Mouse (Mus musculus): ENCODE data around the gene Usf2. TPM values are rescaled to one million over a fixed set of nuclear protein-coding genes. Genes with fewer than 3 reads are reported as not detected.

The Usf2 gene
- total and polyA plus RNA-seq, 3 experiments: 103 to 135 (median 110) TPM

DNA sequence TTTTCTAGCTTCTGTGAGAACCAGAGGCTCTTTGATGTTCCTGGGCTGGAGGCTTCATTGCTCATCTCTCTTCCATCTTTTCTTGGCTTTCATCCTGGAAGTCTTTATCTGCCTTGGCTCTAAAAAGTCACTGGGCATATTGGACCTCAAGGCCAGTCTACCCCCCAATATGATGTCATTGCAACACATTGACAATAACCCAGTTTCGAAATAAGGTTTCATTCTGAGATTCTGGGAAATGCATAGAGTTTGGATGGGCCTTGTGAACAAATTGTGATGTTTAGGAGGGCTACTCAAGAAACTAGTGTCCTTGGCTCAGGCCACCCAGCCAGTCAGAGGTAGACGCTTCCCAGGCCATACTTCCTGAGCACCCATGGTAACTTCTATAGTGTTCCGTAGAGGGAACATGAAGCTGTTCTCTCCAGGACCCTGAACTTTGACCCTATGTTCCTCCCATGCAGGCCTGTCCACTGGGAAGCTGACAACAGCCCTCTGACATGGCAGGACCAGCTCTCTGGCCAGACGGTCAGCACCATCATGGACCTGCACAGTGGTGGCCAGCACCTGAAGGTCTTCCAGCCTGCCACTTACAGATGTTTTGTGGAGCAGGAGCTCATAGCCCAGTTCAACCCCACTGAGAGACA lies 32.0 kb upstream of the Usf2 start:
- Histone ChIP-seq H3K27me3 (ENCODE audit: control insufficient read depth, insufficient read depth, low read length) (no peaks in the 10 kb centered on the region), H3K27ac (no peak overlapping the region)
- WGBS: 83% methylated on average over 4 of the region's 4 CpGs

DNA sequence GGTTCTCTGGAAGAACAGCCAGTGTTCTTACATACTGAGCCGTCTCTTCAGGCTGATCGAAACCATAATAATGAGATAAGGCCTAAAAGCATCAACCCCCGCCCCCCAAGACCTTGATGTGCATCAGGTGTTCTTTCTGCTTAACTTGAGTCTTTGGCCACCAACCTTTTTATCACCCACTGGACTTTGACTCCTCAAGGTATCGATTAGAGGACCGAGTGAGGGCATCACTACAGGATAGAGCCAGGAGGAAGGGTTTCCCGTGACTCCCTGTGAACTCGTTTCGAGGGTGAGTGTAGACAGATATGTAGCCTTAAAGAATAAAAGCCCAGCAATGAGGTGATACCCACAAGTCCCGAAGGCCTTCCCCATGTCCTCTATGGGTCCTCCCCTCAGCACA lies 28.8 kb upstream of the Usf2 start:
- Histone ChIP-seq H3K27ac (no peak overlapping the region), H3K27me3 (ENCODE audit: control insufficient read depth, insufficient read depth, low read length) (no peaks in the 10 kb centered on the region), H3K4me3 (no peak overlapping the region), H3K4me1 (ENCODE audit: control insufficient read depth, insufficient read depth, low read length) (no peaks in the 10 kb centered on the region), H3K79me2 (replicated peaks; ENCODE audit: control insufficient read depth, insufficient read depth, low read length) (no peaks in the 10 kb centered on the region), H3K9ac (ENCODE audit: low read depth, low read length) (no peak overlapping the region), H3K36me3 (ENCODE audit: control insufficient read depth, insufficient read depth, low read length) (no peaks in the 10 kb centered on the region)
- WGBS: 86% methylated on average over 9 of the region's 9 CpGs
- intact Hi-C loops (cut with DNase I): no loop called here
- TF ChIP-seq EP300 (IDR thresholded peaks at IDR 0.05; ENCODE audit: insufficient read depth, low read depth, low read length) (no peak), POLR2A (IDR thresholded peaks at IDR 0.05; ENCODE audit: insufficient read depth, low read depth, low read length) (no peak), CTCF (IDR thresholded peaks at IDR 0.05) (no peak)
- DNase-seq: no peak

More for the DNA sequence above, 32.0 kb upstream of the Usf2 start:
- H3K4me1 ChIP-seq (ENCODE audit: control insufficient read depth, insufficient read depth, low read length): no peaks in the 10 kb centered on the region
- no peak overlapping the region for H3K9ac ChIP-seq (ENCODE audit: low read depth, low read length)
- no peak for TF ChIP-seq EP300 (IDR thresholded peaks at IDR 0.05; ENCODE audit: insufficient read depth, low read depth, low read length)
- no peak for DNase-seq
- H3K79me2 ChIP-seq (replicated peaks; ENCODE audit: control insufficient read depth, insufficient read depth, low read length): no peaks in the 10 kb centered on the region
- intact Hi-C loops (cut with DNase I): no loop called here
- no peaks in the 10 kb centered on the region for H3K36me3 ChIP-seq (ENCODE audit: control insufficient read depth, insufficient read depth, low read length)
- no peak overlapping the region for H3K4me3 ChIP-seq

DNA sequence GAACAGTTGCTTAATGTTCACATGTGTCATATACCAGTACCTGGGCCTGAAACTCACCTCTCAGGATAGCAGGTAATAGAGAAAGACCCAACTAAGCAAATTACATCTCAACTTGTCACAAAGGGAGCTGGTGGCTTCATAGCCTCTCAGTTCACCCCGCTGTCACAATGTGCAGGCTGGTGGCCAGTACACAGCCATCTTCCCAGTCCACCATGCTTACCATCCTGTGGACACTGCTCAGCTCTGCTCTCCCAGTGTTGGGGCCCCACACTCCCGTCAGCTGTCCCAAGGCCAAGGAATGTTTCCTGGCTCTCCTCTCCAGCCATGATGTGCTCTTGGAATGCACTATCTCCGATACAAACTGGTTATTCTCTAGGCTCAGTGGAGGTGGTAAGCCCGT lies 25.1 kb upstream of the Usf2 start:
- DNase-seq: no peak
- Histone ChIP-seq H3K79me2 (replicated peaks; ENCODE audit: control insufficient read depth, insufficient read depth, low read length) (no peaks in the 10 kb centered on the region), H3K27ac (no peak overlapping the region), H3K4me3 (no peak overlapping the region), H3K27me3 (ENCODE audit: control insufficient read depth, insufficient read depth, low read length) (no peaks in the 10 kb centered on the region), H3K36me3 (ENCODE audit: control insufficient read depth, insufficient read depth, low read length) (no peaks in the 10 kb centered on the region), H3K9ac (ENCODE audit: low read depth, low read length) (no peak overlapping the region), H3K4me1 (ENCODE audit: control insufficient read depth, insufficient read depth, low read length) (no peaks in the 10 kb centered on the region)
- WGBS: 76% methylated on average over 4 of the region's 4 CpGs
- TF ChIP-seq CTCF (IDR thresholded peaks at IDR 0.05) (no peak), POLR2A (IDR thresholded peaks at IDR 0.05; ENCODE audit: insufficient read depth, low read depth, low read length) (no peak), EP300 (IDR thresholded peaks at IDR 0.05; ENCODE audit: insufficient read depth, low read depth, low read length) (no peak)
- intact Hi-C loops (cut with DNase I): no loop called here

- Histone ChIP-seq H3K4me3 (peak within 1 kb of the TSS; percentile 40), H3K9ac (ENCODE audit: low read depth, low read length) (peak within 1 kb of the TSS; percentile 70), H3K27me3 (ENCODE audit: control insufficient read depth, insufficient read depth, low read length) (peaks cover 2% of the 10 kb centered on the region; the same call in 1 of the 2 replicates), H3K27ac (peak within 1 kb of the TSS; percentile 60), H3K36me3 (ENCODE audit: control insufficient read depth, insufficient read depth, low read length) (no peaks in the 10 kb centered on the region), H3K79me2 (replicated peaks; ENCODE audit: control insufficient read depth, insufficient read depth, low read length) (no peaks in the 10 kb centered on the region), H3K4me1 (ENCODE audit: control insufficient read depth, insufficient read depth, low read length) (peaks cover 1% of the 10 kb centered on the region)
- WGBS: under 1% methylated on average over 37 of the region's 37 CpGs
- intact Hi-C loops (cut with DNase I): loop anchor here (1.0 to 5.0 kb wide), 3 partner anchors 18 to 100 kb away; partner anchors contain the start of gene Fxyd7
- TF ChIP-seq CTCF (IDR thresholded peaks at IDR 0.05) (peak; percentile 79), EP300 (IDR thresholded peaks at IDR 0.05; ENCODE audit: insufficient read depth, low read depth, low read length) (peak; percentile 84), POLR2A (IDR thresholded peaks at IDR 0.05; ENCODE audit: insufficient read depth, low read depth, low read length) (no peak)
- DNase-seq: peak; percentile 88 to 92
Measured at GRCm38 (mm10) chr7:30973501-30974289, 17.1 kb upstream of the Usf2 start, which contains the start of gene Fam187b. TSS of gene Fam187b (plus strand) at chr7:30973790.

GRCm38 (mm10) chr7:30973251-30973500 lies 16.6 kb upstream of the Usf2 start, which contains the start of gene Lsr:
TSS of gene Lsr (minus strand) at chr7:30973464.
- no peaks in the 10 kb centered on the region for H3K79me2 ChIP-seq (replicated peaks; ENCODE audit: control insufficient read depth, insufficient read depth, low read length)
- H3K27me3 ChIP-seq (ENCODE audit: control insufficient read depth, insufficient read depth, low read length): peaks cover 2% of the 10 kb centered on the region; the same call in 1 of the 2 replicates
- H3K4me1 ChIP-seq (ENCODE audit: control insufficient read depth, insufficient read depth, low read length): peaks cover 1% of the 10 kb centered on the region
- TF ChIP-seq EP300 (IDR thresholded peaks at IDR 0.05; ENCODE audit: insufficient read depth, low read depth, low read length) (no peak), POLR2A (IDR thresholded peaks at IDR 0.05; ENCODE audit: insufficient read depth, low read depth, low read length) (no peak), CTCF (IDR thresholded peaks at IDR 0.05) (no peak)
- WGBS: 2% methylated on average over 19 of the region's 19 CpGs
- H3K36me3 ChIP-seq (ENCODE audit: control insufficient read depth, insufficient read depth, low read length): no peaks in the 10 kb centered on the region
- H3K27ac ChIP-seq: peak within 1 kb of the TSS; percentile 60
- peak in 1 of 2 experiments; percentile 28 for DNase-seq
- H3K9ac ChIP-seq (ENCODE audit: low read depth, low read length): peak within 1 kb of the TSS; percentile 70
- peak within 1 kb of the TSS; percentile 40 for H3K4me3 ChIP-seq
- intact Hi-C loops (cut with DNase I): loop anchor here (5.0 kb wide), 1 partner anchor 79 kb away; the partner anchor contains the start of gene Fxyd7
